Mouse (Mus musculus) E14TG2a.4 (cell line): Measurements from ENCODE around the gene Cd200.

Source experiments
- CTCF ChIP-seq: conservative IDR thresholded peaks from 2 replicates; pipeline ENCODE4 v1.5.1; 2014; ENCODE audit warnings: low read length
- POU5F1 ChIP-seq: IDR thresholded peaks from 2 replicates; pipeline ENCODE4 v1.6.1; 2014; ENCODE audit warnings: low read length, borderline replicate concordance

DNA sequence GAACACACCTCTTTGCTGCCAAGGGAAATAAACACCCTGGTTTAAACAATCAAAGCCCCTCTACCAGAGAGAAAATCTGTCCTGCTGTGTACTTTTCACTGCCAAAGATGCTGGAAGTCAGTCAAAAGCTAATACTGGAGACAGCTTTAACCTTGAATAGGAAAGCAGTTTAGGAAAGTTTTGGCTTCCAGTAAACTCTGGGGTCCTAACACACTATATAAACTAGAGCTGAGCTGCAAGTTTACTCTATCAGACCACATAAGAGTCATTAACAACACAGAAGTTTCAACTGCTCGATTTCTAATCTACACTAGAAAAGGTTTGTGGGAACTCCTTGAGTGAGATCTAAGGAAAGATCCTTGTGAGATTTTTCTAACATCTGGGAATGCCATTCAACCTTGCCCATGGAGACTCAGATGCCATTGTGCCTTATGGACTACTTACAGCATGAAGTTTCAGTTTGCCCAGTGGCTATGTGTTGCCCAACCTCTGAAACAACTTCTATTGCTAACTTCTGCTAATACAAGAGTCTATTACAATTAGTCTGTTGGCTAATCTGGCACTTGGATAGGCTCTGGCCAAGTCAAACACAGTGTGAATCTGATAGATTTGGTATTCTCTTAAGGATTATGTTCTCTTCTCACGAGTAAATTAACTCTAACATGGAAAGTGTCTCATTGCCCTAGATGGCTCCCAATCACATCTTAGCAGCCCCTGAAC, 33.2 kb downstream of the Cd200 start:
- TF ChIP-seq CTCF = no peak
- TF ChIP-seq POU5F1 = no peak
